Mouse (Mus musculus) spleen, postnatal 14 days (tissue): Measurements from ENCODE around the gene Lgals3bp.
"Not testable (repeated sequence)": the region's sequence is repeated elsewhere in the genome, so short reads cannot be mapped to it uniquely, and the experiment has no call there.

ENCODE experiments used
- DNase-seq, 2 experiments: peaks; one replicate each; pipeline ENCODE4 v3.0.0; 2021 to 2022; ENCODE audit warnings: low spot score in 2 of 2

The Lgals3bp gene

DNA sequence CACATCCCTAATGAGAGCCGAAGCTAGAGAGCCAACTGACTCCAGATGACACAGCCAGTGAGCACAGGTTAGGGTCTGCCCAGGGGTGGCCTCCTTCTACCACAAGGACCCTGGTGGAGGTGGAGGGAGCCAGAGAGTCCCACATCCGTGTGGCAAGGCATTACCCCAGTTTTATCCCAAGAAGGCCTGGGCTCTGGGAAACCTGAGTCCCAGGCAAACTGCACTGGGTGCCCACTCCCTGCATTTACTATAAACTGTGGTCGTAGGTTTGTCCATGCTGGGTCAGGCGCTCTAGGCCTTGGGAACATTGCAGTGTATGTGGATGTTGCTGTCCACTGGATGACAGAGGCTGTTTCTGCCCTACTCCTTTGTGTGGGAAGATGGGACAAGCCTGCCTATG, 697 bp downstream of the Lgals3bp start:
- no peak for DNase-seq

DNA sequence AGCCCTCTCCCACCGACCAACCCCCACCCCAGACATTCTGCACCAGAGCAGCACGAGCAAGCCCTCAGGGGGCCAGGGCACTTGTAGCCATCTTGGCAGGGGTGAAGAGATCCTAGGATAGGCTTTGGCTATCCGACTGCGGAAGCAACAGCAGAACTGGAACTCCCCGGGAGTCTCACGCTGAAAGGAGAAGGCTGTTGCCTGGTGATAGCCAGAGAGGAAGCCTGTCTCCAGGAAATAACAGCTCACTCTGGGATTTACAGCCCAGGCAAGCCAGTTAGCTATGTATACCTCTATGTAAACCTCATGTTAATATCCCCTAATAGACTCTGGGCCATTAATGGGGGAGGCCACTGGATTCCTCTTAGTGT, 1.3 kb downstream of the Lgals3bp start:
- no peak for DNase-seq

DNA sequence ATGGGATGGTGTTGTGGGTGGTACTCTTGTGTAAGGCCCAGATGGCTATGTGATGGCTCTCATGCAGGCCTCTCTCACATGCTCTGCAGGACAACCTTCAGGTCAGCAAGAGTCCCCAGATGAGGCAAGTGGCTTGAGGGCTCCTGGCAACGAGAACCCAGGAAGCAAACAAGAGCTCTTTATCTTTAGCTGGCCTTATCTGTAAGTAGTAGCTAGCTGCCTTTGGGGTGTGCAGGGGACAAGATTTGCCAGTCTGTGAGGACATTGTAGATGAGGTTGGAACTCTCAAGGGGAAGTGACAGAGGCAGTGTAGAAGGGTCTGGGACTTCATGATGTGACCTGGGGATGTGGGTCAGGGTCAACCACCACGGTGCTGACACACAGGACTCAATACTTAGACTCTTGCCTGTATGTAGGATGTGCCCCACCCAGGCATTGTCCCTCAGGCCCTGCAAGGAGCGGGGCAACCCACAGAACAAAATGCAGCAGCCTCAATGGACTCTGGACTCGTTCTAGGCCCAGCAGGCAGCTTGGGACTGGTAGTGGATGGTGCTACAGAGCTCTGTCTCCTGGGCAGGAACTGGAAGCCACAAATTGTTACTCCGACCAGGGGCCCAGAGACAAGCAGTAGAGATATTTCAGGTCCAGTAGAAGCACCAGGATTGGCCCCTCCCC, 1.9 kb downstream of the Lgals3bp start:
- no peak for DNase-seq

DNA sequence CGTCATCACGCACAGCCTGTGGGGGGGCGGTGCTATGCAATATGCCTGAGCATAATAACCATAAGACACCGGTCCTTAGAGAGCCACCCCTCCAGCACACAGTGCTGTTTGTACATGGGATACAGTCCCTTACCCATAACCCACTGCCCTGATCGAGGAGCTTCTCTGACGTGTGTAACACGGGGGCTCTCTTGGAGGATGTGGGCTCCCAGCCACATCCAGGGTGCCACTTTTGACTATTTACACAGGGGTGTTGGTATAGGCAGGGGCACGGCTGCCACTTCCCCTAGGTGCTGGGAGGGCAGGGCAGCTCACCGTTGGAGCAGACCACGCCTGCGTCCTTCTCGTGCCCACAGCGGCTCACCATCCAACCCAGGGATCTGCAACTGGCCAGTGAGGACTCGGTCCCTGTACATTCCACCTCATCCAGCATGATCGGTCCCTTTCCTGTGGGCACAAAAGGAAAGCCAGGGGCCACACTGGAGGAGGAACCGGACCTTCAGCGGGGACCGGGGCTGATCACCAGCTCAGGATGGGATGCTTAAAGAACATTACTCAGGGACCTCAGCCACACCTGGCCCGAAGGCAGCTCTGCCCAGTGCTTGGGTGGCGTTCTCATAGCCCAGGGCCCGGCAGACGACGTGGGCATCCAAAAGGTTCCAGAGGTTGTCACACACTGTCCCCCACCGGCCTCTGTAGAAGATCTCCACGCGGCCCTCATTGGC, 3.9 kb downstream of the Lgals3bp start:
- no peak for DNase-seq

DNA sequence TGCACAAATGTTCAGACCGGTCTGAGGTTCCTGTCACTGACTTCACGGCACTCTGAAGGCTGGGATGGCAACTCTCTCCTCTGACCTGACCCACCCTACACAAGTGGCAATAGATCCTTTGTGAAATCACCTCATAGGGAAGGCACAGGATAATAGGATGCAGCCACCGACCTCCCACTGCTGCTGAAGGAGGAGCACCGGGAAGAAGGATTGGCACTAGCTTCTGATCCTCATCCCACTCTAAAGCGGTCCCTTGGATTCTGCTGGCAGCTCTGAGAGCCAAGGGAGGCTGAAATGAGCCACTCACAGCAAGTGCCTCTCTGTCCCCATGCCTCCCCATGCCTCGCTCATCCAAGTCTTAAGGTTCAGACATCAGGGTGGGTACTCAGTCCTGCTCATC, 7.4 kb downstream of the Lgals3bp start:
- DNase-seq, result no peak

DNA sequence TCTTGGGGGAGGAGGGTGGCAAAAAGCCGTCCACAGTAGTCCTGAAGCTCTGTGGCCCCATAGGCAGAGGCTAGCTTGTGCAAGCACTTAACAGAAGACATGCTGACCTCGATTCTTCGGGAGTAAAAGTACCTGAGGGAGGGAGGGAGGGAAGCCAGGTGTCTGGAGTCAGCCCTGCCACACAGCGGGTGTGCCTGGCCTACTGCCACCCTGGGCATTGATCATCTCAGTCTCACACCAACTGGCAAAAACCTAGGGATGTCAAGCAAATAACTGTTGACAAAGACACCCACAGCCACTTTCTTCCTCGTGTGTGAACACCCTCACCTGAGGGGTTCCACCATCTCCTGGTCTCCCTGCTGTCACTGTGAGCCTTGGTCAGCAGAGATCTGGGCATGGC, 7.9 kb downstream of the Lgals3bp start:
- DNase-seq, result no peak

DNA sequence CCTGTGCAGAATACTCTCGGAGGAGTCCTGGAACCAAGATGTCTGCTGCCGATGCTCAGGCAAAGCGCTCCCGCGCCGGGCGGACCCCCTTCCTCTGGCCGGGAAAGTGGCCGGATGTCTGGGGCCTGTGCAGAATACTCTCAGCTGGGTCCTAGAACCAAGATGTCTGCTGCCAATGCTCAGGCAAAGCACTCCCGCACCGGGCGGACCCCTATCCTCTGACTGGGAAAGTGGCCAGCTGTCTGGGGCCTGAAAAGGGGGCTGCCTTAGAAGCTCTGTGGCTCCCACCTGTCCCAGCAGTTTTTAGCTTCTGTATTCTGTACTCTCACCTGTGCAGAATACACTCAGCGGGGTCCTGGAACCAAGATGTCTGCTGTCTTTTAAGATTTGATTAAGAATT, 14.1 kb downstream of the Lgals3bp start:
- not testable (repeated sequence) for DNase-seq

DNA sequence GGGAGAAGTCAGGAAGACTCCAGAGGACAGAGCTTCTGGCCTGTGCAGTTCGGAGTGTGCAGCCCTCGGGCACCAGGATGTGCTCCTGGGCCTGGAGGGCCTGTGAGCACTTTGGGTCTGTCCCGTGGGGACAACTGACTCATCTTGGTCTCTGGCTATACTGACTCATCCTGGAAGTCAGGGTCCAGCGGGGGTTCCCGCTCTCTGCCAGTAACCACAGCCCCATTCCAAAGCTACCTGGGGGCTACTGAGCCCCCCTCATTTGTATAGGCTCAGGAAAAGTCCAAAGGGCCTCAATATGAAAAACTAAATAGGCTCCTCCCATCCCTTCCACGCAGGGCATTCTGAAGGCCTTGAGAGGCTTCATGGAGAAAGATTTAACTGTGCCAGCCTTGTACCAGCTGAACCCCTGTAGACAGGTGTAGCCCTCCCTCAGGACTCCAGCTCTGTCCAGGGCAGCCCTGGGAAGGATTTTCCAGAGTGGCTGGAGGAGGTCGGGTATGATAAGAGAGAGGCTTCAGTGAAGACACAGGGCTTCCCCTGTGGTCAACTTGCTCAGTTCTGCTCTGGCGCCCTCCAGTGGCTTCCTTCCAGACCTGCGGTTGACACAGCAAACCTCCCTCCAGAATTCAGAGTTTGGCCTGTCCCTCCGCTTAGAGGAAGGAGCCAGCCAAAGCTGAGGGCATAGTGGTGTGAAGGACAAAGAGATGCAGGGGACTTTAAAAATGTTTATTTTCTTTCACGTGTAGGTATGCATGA, 22.5 kb downstream of the Lgals3bp start:
- peak; percentile 46 to 73 for DNase-seq

DNA sequence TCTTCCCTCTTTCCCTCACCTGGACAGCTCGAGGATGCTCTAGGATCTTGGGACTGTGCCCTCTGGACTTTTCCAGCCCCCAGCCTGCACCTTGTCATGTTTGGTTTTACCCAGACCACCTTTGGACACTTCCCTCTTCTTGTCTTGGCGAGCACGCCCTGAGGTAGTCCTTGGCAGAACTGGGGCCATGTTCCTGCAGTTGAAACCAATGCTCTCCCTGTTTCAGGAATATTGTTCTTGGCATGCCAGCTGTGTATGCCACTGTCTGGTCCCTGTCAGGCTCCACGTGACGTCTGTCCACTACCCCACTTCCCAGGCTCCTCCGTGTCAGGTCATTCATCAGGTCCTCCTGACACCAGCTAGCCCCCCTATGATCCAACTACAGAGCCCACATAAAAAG, 23.2 kb downstream of the Lgals3bp start:
- DNase-seq, result no peak

DNA sequence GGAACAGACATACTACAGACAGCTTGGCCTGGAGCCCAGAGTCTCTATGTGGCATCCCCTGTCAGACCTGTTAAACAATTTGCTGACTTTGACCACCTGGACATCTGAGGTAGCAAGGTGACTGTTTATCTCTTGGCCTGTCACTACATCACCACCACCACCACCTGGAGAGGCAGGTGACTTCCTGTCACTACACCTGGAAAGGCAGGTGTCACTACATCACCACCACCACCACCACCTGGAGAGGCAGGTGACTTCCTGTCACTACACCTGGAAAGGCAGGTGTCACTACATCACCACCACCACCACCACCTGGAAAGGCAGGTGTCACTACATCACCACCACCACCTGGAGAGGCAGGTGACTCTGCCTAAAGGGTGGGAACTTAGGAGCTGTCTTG, 25.6 kb downstream of the Lgals3bp start:
- DNase-seq, result not testable (repeated sequence)

DNA sequence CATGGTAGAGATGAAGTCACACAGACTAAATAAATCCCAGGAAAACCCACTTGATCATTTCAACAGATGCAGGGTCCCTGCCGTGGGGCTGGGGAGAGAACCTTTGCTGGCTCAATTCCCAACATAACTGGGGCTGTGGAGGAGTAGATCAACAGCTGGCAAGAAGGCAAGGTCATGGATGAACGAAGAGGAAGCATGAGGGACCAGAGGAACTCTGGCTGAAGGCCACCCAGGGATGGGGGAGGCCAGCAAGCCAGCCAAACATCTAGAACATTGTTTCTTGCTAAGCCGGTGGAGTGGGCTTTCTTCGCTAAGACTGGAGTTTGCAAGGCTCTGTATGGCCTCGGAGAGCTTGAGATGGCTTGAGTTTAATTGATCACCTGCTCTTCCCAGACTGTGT, 26.0 kb downstream of the Lgals3bp start:
- no peak for DNase-seq

DNA sequence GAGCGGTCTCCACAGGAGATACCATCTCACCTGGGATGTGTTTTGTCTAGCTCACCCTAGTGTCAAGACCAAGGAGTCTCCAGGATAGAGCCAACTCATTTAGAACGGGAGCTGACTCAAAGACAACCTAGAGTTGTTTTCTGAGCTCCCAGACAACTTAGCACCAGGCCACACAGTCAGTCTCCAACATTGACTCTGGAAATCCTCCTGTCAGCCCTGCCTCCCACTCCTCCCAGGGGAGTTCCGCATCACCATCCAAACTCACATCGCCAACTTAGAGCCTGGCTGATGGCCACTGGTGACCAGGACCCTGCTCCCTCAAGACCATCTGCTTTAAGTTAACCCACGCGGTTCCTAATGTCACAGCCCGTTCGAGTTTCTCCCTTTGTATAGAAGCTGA, 26.4 kb downstream of the Lgals3bp start:
- no peak for DNase-seq

DNA sequence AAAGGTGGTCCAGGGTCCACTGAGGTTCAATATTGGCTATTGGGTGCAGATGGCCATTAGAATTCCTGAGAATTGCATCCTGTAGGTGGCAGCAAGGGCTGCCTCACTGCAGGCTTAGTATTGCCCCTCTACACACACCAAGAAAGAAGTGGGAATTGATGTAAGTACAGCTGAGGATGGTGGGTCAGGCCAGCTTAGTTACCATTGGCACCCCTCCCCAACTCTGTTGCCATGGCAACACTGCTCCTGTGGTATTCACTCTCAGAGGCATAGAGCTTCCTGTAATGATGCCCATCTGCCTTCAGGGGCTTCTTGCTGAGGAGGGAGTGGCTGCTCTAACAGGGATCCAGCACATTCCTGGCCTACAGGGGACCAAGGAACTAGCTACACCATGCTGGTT, 26.9 kb downstream of the Lgals3bp start:
- no peak for DNase-seq

DNA sequence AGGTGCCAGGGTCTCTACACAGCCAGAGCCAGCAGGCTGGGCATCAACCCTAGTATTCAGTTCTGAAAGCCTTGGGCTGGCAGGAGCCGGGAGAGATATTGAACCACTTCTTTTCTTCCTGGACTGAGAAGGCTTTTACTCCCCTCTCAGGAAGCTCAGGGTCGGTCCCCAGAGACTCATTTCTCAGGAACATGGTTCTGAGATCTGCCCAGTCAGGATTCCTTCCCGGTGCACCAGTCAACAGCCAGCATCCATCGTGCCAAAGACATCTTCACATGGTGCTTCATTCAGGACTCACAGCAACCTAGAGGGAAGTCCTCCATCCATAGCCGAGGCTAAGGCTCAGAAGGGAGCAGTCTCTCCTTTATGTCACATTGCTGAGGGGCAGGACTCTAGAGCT, 27.4 kb downstream of the Lgals3bp start:
- no peak for DNase-seq

DNA sequence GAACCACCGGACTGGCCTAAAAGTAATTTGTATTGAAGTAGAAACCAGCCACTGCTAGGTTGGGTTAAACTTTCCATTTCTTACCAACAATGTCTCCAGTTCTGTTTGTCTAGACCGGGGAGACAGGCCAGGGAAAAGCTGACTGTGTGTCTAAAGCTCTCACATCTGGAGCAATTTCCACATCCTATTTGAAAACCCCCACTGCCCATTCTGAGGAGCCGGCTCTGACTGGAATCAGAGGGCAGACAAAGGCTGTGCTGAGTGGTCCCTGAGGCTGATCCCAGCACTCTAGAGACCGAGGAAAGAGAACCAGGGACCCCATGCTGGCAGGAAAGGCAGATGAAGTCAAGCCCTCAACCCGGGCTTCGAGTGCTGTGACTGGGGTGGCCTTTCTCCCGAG, 29.3 kb downstream of the Lgals3bp start:
- DNase-seq, result no peak

DNA sequence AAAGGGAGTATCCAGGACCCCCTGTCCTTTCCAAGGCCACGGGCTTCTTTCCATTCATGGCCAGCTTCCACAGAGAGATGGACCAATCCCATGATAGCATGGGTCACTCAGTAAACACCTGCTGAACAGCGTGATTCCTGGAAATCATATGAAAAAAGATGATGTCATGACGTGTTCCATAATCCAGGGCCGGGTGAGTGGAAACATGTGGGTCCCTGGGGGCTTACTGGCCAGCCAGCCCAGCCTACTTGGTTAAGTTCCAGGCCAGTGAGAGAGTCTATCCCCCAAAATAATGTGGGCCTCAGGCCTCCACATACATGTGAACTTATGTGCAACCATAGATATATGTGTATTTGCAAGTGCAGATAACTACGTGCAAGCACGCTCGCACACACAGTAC, 30.0 kb downstream of the Lgals3bp start:
- no peak for DNase-seq

DNA sequence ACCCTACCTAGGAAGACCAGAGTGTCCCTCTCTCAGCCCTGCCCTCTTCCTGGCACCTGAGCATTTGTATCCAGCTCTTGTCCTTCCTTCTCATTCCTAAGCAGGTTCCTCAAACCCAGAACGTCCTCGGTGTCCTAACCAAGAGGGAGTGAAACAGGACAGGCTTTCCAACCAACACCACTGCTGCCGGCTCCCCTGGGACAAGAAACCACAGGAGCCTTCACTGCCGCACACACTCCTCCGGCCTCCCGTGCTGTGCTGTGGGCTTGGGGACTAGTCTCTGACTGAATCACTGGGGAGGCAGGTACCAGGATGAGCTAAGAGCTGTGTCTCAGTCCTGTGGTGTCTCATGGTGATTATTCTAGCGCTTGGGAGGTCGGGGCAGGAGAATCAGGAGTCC, 32.2 kb downstream of the Lgals3bp start:
- DNase-seq, result no peak

DNA sequence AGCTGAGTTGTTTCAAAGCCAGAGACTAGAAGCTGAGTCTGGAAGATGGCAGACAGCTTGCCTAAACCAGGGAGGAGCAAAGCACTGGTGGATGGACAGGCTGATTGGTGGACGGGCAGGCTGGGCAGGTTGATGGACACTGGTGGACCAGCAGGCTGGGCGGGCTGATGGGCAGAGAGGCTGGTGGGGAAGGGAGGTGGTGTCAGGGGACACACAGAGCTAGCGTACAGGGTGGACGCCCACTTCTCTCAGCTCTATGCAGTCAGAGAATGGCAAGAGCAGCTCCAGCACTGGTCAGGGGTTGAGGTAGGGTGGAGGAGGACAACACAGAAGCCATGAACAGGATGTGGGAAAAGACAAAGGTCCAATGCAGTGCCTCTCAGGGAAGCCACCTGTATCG, 32.6 kb downstream of the Lgals3bp start:
- DNase-seq, result no peak

DNA sequence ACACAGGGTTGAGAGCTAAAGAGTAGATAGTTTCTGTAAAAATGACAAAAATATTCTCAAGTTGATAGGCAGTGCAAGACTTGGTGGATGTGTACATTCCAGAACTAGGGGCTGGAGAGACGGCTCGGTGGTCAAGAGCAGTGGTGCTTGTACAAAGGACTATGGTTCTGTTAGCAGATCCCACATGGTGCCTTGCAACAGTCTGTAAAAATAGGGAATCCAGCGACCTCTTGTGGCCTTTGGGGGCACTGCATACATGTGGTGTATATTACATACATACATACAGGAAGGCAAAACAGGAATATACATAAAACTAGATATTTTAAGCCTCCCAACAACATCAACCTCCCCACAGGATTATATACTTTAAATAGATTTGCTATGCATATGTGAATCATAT, 33.6 kb downstream of the Lgals3bp start:
- no peak for DNase-seq

DNA sequence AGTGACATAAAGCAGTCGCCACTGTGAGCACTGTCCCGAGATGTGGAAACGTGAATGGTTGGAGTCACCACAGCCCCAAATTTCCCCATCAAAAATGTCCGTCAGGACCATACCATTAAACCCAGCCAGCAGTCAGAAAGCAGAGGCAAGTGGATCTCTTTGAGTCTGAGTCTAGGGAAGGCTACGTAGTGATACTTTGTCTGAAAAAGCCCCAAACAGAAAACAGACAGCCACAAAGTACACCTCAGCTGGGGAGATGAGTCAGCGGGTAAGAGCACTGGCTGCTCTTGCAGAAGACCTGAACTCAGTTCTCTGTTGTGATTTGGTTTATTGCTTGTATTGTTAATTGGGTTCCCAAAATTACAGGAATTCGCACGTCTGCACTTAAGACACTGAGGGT, 35.3 kb downstream of the Lgals3bp start:
- DNase-seq, result no peak

DNA sequence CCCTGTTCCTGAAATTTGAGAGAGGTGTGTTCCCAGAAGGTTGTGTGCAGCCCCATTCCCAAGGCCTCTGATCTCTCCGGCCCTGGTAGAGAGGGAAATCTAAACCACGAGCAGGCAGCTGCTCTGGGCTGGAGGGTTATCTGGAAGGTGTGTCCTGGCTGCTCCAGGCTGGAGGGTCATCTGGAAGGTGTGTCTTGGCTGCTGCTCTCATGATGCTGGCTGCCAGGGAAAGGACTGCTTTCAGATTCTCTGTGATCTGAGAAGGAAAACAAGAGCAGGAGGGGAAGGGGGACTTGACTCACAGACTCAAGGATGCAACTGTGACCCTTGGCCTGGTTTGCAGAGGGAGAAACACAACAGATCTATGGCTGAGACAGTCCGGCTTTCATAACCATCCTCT, 35.8 kb downstream of the Lgals3bp start:
- DNase-seq, result no peak

DNA sequence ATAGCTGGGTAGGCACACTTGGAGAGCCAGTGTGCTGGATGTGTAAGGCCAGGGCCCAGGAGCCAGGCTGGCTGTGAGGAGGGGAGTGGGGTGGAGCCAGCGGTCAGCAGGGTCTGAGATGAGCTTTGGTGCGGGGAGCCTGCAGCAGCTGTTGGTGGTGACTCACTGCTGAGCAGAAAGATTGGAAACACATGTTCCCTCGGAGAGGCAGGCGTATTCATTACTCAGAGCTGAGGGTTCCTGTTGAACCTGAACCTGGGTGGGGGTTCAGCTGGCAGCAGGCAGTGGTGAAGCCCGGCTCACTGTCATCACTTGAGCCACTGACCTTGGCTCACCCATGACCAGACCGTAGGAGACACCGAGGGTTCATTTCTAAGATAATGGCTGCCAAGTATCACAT, 36.7 kb downstream of the Lgals3bp start:
- DNase-seq, result no peak

DNA sequence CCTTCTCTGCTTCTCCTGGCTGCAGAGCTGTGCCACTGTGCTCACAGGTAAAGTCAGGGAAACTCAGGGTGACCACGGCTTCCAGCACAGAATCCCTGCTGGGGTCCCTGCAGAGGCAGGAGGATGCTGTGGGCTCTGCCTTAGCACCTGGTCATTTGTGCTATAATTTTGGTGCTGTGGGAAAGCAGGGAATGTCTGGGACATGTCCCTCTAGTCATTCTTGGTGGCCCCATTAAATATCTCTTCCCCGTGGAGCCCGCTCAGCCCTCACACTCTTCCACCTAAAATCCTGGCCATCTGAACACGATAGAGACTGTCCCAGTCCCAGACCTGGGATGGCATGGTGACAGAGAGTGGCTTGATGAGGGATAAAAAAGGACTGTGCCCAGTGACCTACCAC, 37.9 kb downstream of the Lgals3bp start:
- DNase-seq, result no peak
